In the genomic region with DNA sequence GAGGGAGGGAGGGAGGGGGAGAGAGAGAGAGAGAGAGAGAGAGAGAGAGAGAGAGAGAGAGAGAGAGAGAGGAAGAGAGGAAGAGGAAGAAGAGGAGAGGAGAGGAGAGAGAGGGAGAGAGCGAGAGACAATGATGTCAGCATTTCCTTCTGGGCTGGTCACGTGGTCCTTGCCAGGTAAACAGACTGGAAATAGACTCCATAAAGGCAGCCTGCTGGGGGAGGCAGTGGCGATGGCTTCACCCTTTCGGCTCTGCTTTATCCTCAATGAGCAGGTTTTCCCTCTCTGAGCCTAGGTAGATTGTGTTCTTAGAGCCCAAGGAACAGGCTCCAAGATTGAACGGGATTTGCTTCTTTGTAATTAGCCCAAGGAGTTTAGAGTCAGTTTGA, we compare ENCODE assay signal across 8 mouse cellular contexts.
A peak's percentile ranks its signal among the peaks of the same experiment; 100 is the strongest.
DNase-seq lines count a peak whose midpoint lies in the region; ATAC-seq and TF ChIP-seq lines count a peak whose summit lies in the region.

No protein-coding gene starts in this region.

- WGBS in hindbrain, embryonic 15.5 days, result 7% methylated on average over 5 of the region's 5 CpGs
- WGBS in lung, embryonic 15.5 days, result 14% methylated on average over 5 of the region's 5 CpGs

- H3K36me3 ChIP-seq in hindbrain, embryonic 15.5 days, result no peaks in the 10 kb centered on the region
- no peaks in the 10 kb centered on the region for H3K36me3 ChIP-seq in lung, embryonic 15.5 days

- H3K4me3 ChIP-seq in gastrocnemius, adult 2 months, result peak overlapping the region; percentile 60
- peak overlapping the region; percentile 27 for H3K4me3 ChIP-seq in hindbrain, embryonic 15.5 days
- peak overlapping the region; percentile 29 for H3K4me3 ChIP-seq in lung, embryonic 15.5 days

- H3K4me2 ChIP-seq in hindbrain, embryonic 15.5 days, result peak overlapping the region; percentile 55
- peak overlapping the region; percentile 64 for H3K4me2 ChIP-seq in lung, embryonic 15.5 days

- peak overlapping the region; percentile 81 for H3K27ac ChIP-seq in gastrocnemius, adult 2 months
- H3K27ac ChIP-seq in hindbrain, embryonic 15.5 days (replicated peaks), result peak overlapping the region; percentile 84
- no peak overlapping the region; the same call in 1 of the 2 replicates for H3K27ac ChIP-seq in lung, embryonic 15.5 days

- peak overlapping the region; percentile 13; the same call in 1 of the 2 replicates for H3K9ac ChIP-seq in hindbrain, embryonic 15.5 days
- 0 out of 2 replicates have a peak overlapping the region, but pooled peaks have one; percentile 13 for H3K9ac ChIP-seq in lung, embryonic 15.5 days

- no peaks in the 10 kb centered on the region for H3K9me3 ChIP-seq in hindbrain, embryonic 15.5 days
- H3K9me3 ChIP-seq in lung, embryonic 15.5 days, result no peaks in the 10 kb centered on the region

- peaks cover 23% of the 10 kb centered on the region for H3K27me3 ChIP-seq in hindbrain, embryonic 15.5 days
- H3K27me3 ChIP-seq in lung, embryonic 15.5 days, result peaks cover 27% of the 10 kb centered on the region

- peaks cover 37% of the 10 kb centered on the region for H3K4me1 ChIP-seq in hindbrain, embryonic 15.5 days (replicated peaks)
- H3K4me1 ChIP-seq in lung, embryonic 15.5 days, result peaks cover 48% of the 10 kb centered on the region

- peak; percentile 69 for ATAC-seq in hindbrain, embryonic 15.5 days (ENCODE audit: low FRiP score, low read depth)
- no peak for ATAC-seq in lung, embryonic 15.5 days (ENCODE audit: borderline replicate concordance, extremely low read depth, low FRiP score, low TSS enrichment)

- intact Hi-C loops in gastrocnemius, adult 2 months (cut with DNase I), result loop anchor here (10.0 kb wide), 1 partner anchor 117 kb away; no protein-coding TSS in a partner anchor
- intact Hi-C loops in gastrocnemius, postnatal 36 days (cut with DNase I), result no loop called here

- DNase-seq in gastrocnemius, adult 2 months, result no peak
- no peak for DNase-seq in gastrocnemius, postnatal 36 days
- DNase-seq in brain, adult 2 months (ENCODE audit: low read depth, low spot score), result peak; percentile 73
- DNase-seq in testis, postnatal 10 days (ENCODE audit: low spot score), result no peak
- no peak for DNase-seq in layer of hippocampus, adult 8-10 months (ENCODE audit: low spot score in 2 of 2)
- DNase-seq in natural killer cell, adult 2 months (ENCODE audit: low spot score in 2 of 2), result no peak

- TF ChIP-seq CTCF in gastrocnemius, adult 2 months (IDR thresholded peaks at IDR 0.05), result no peak
